Mouse (Mus musculus): Measurements from ENCODE around the gene Nprl2. TPM values are rescaled to one million over a fixed set of nuclear protein-coding genes. Genes with fewer than 3 reads are reported as not detected.

Nprl2 gene
- polyA plus RNA-seq, 1 experiment from 2014 or later = 34.8 TPM

DNA sequence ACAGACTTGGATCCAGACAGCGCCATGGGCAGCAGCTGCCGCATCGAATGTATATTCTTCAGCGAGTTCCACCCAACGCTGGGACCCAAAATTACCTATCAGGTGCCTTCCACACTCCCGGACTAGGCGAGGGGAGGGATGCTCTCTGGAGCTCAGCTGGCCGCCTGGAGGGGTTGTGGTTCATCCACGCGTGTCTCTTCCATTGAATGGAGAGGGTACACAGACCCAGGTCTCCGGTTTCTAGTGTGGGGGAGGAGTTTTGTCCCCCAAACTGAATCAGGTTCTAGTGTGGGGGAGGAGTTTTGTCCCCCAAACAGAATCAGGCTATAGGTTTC is 293 bp downstream of the Nprl2 start:
- peak; percentile 21; the same call in 1 of the 2 replicates for ATAC-seq (replicated peaks; ENCODE audit: low FRiP score, low TSS enrichment, low read depth)
- under 1% methylated on average over 11 of the region's 11 CpGs for WGBS
- Histone ChIP-seq H3K9ac (ENCODE audit: low read length) (peak overlapping the region; percentile 55), H3K4me1 (replicated peaks; ENCODE audit: control insufficient read depth, insufficient read depth, low read length) (peaks cover 23% of the 10 kb centered on the region), H3K27ac (ENCODE audit: low read depth) (no peak overlapping the region), H3K36me3 (ENCODE audit: control insufficient read depth, insufficient read depth, low read length) (peaks cover 50% of the 10 kb centered on the region), H3K4me2 (ENCODE audit: low read length) (peak overlapping the region; percentile 97), H3K9me3 (ENCODE audit: control insufficient read depth, low read length) (no peaks in the 10 kb centered on the region), H3K27me3 (replicated peaks; ENCODE audit: control insufficient read depth, insufficient read depth, low read length) (no peaks in the 10 kb centered on the region), H3K4me3 (ENCODE audit: low read depth, low read length) (peak overlapping the region; percentile 87)
- DNase-seq (ENCODE audit: low spot score) = no peak

- no peaks in the 10 kb centered on the region for H3K27me3 ChIP-seq (replicated peaks; ENCODE audit: control insufficient read depth, insufficient read depth, low read length)
- peaks cover 46% of the 10 kb centered on the region for H3K36me3 ChIP-seq (ENCODE audit: control insufficient read depth, insufficient read depth, low read length)
- ATAC-seq (replicated peaks; ENCODE audit: low FRiP score, low TSS enrichment, low read depth) (no peak), DNase-seq (ENCODE audit: low spot score) (no peak)
- WGBS = 37% methylated on average over 8 of the region's 8 CpGs
- H3K4me3 ChIP-seq (ENCODE audit: low read depth, low read length) = peak overlapping the region; percentile 87
- H3K4me1 ChIP-seq (replicated peaks; ENCODE audit: control insufficient read depth, insufficient read depth, low read length) = peaks cover 24% of the 10 kb centered on the region
- H3K27ac ChIP-seq (ENCODE audit: low read depth) = no peak overlapping the region
- H3K4me2 ChIP-seq (ENCODE audit: low read length) = peak overlapping the region; percentile 97
- no peaks in the 10 kb centered on the region for H3K9me3 ChIP-seq (ENCODE audit: control insufficient read depth, low read length)
- H3K9ac ChIP-seq (ENCODE audit: low read length) = peak overlapping the region; percentile 55
Measured at GRCm38 (mm10) chr9:107542721-107543120, 695 bp downstream of the Nprl2 start.

- WGBS = 89% methylated on average over 11 of the region's 11 CpGs
- Histone ChIP-seq H3K4me1 (replicated peaks; ENCODE audit: control insufficient read depth, insufficient read depth, low read length) (peaks cover 24% of the 10 kb centered on the region), H3K27me3 (replicated peaks; ENCODE audit: control insufficient read depth, insufficient read depth, low read length) (no peaks in the 10 kb centered on the region), H3K36me3 (ENCODE audit: control insufficient read depth, insufficient read depth, low read length) (peaks cover 40% of the 10 kb centered on the region), H3K27ac (ENCODE audit: low read depth) (no peak overlapping the region), H3K4me3 (ENCODE audit: low read depth, low read length) (peak overlapping the region; percentile 87; the same call in 1 of the 2 replicates), H3K4me2 (ENCODE audit: low read length) (peak overlapping the region; percentile 97), H3K9me3 (ENCODE audit: control insufficient read depth, low read length) (no peaks in the 10 kb centered on the region), H3K9ac (ENCODE audit: low read length) (no peak overlapping the region)
- no peak for DNase-seq (ENCODE audit: low spot score)
- no peak for ATAC-seq (replicated peaks; ENCODE audit: low FRiP score, low TSS enrichment, low read depth)
Measured at GRCm38 (mm10) chr9:107543299-107543698, 1.3 kb downstream of the Nprl2 start.

GRCm38 (mm10) chr9:107544196-107544700 is 2.2 kb downstream of the Nprl2 start:
- no peak overlapping the region for H3K9ac ChIP-seq (ENCODE audit: low read length)
- no peaks in the 10 kb centered on the region for H3K27me3 ChIP-seq (replicated peaks; ENCODE audit: control insufficient read depth, insufficient read depth, low read length)
- 97% methylated on average over 17 of the region's 17 CpGs for WGBS
- no peak overlapping the region for H3K27ac ChIP-seq (ENCODE audit: low read depth)
- no peaks in the 10 kb centered on the region for H3K9me3 ChIP-seq (ENCODE audit: control insufficient read depth, low read length)
- DNase-seq (ENCODE audit: low spot score) (no peak), ATAC-seq (replicated peaks; ENCODE audit: low FRiP score, low TSS enrichment, low read depth) (no peak)
- no peak overlapping the region for H3K4me2 ChIP-seq (ENCODE audit: low read length)
- H3K4me1 ChIP-seq (replicated peaks; ENCODE audit: control insufficient read depth, insufficient read depth, low read length) = peaks cover 24% of the 10 kb centered on the region
- no peak overlapping the region for H3K4me3 ChIP-seq (ENCODE audit: low read depth, low read length)
- H3K36me3 ChIP-seq (ENCODE audit: control insufficient read depth, insufficient read depth, low read length) = peaks cover 31% of the 10 kb centered on the region

DNA sequence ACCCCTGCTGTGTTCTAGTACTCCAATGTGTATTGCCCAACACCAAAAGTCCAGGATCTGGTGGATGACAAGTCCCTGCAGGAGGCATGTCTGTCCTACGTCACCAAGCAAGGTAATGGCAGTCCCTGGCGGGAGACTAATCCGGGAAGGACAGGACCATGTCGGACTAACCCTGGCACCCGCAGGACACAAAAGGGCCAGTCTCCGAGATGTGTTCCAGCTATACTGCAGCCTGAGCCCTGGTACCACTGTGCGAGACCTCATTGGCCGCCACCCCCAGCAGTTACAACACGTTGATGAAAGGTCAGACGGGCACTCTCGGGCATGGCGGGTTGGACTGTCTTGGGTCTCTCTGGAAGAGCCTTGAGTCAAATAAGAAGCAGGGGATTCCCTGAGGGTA is 2.7 kb downstream of the Nprl2 start:
- no peaks in the 10 kb centered on the region for H3K9me3 ChIP-seq (ENCODE audit: control insufficient read depth, low read length)
- no peaks in the 10 kb centered on the region for H3K27me3 ChIP-seq (replicated peaks; ENCODE audit: control insufficient read depth, insufficient read depth, low read length)
- DNase-seq (ENCODE audit: low spot score) (no peak), ATAC-seq (replicated peaks; ENCODE audit: low FRiP score, low TSS enrichment, low read depth) (no peak)
- H3K4me3 ChIP-seq (ENCODE audit: low read depth, low read length) = no peak overlapping the region
- WGBS = 94% methylated on average over 12 of the region's 12 CpGs
- no peak overlapping the region for H3K4me2 ChIP-seq (ENCODE audit: low read length)
- peaks cover 24% of the 10 kb centered on the region for H3K4me1 ChIP-seq (replicated peaks; ENCODE audit: control insufficient read depth, insufficient read depth, low read length)
- H3K27ac ChIP-seq (ENCODE audit: low read depth) = no peak overlapping the region
- peaks cover 26% of the 10 kb centered on the region for H3K36me3 ChIP-seq (ENCODE audit: control insufficient read depth, insufficient read depth, low read length)
- no peak overlapping the region for H3K9ac ChIP-seq (ENCODE audit: low read length)

DNA sequence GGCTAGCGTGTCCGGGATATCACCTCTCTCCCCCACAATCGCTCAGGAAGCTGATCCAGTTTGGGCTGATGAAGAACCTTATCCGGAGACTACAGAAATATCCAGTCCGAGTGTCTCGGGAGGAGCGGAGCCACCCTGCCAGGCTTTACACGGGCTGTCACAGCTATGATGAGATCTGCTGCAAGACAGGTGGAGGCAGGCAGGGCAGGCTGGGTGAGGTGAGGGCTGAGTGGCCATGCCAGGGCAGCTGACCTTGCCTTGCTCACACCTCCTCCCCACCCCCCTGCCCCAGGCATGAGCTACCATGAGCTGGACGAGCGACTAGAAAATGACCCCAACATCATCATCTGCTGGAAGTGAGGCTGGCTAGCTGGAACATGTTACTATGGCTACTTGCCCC is 3.2 kb downstream of the Nprl2 start:
- ATAC-seq (replicated peaks; ENCODE audit: low FRiP score, low TSS enrichment, low read depth) (no peak), DNase-seq (ENCODE audit: low spot score) (no peak)
- Histone ChIP-seq H3K27ac (ENCODE audit: low read depth) (no peak overlapping the region), H3K4me3 (ENCODE audit: low read depth, low read length) (no peak overlapping the region), H3K9me3 (ENCODE audit: control insufficient read depth, low read length) (no peaks in the 10 kb centered on the region), H3K36me3 (ENCODE audit: control insufficient read depth, insufficient read depth, low read length) (peaks cover 22% of the 10 kb centered on the region), H3K4me2 (ENCODE audit: low read length) (no peak overlapping the region), H3K27me3 (replicated peaks; ENCODE audit: control insufficient read depth, insufficient read depth, low read length) (no peaks in the 10 kb centered on the region), H3K4me1 (replicated peaks; ENCODE audit: control insufficient read depth, insufficient read depth, low read length) (peaks cover 24% of the 10 kb centered on the region), H3K9ac (ENCODE audit: low read length) (no peak overlapping the region)
- 83% methylated on average over 10 of the region's 10 CpGs for WGBS

DNA sequence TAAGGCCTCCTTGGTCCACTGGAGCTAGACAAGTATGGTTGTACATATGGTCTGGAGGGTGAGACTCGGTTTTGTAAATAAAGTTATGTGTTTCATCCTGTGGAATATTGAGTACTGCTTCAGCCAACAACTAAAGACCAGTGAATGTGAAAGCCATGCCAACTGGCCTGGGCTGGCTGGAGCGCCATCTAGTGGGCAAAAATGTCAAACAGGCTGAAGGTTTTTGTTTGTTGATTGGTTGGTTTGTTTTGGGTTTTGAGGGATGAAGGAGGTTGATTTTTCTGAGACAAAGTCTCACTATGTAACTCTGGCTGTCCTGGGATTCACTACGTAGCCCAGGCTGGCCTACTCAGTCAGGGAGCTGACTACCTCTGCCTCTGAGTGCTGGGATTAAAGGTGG is 3.6 kb downstream of the Nprl2 start:
- ATAC-seq (replicated peaks; ENCODE audit: low FRiP score, low TSS enrichment, low read depth) (no peak), DNase-seq (ENCODE audit: low spot score) (peak; percentile 89)
- no peaks in the 10 kb centered on the region for H3K9me3 ChIP-seq (ENCODE audit: control insufficient read depth, low read length)
- 20% methylated on average over 3 of the region's 3 CpGs for WGBS
- H3K9ac ChIP-seq (ENCODE audit: low read length) = no peak overlapping the region
- no peaks in the 10 kb centered on the region for H3K27me3 ChIP-seq (replicated peaks; ENCODE audit: control insufficient read depth, insufficient read depth, low read length)
- no peak overlapping the region for H3K4me2 ChIP-seq (ENCODE audit: low read length)
- H3K4me1 ChIP-seq (replicated peaks; ENCODE audit: control insufficient read depth, insufficient read depth, low read length) = peaks cover 24% of the 10 kb centered on the region
- H3K36me3 ChIP-seq (ENCODE audit: control insufficient read depth, insufficient read depth, low read length) = peaks cover 22% of the 10 kb centered on the region
- H3K4me3 ChIP-seq (ENCODE audit: low read depth, low read length) = no peak overlapping the region
- no peak overlapping the region for H3K27ac ChIP-seq (ENCODE audit: low read depth)

GRCm38 (mm10) chr9:107547026-107547425 is 5.0 kb downstream of the Nprl2 start, which contains the start of gene Zmynd10:
Zmynd10 (plus strand) TSS chr9:107547298.
- no peak within 1 kb of the TSS for H3K27ac ChIP-seq (ENCODE audit: low read depth)
- H3K9ac ChIP-seq (ENCODE audit: low read length) = no peak within 1 kb of the TSS
- H3K4me1 ChIP-seq (replicated peaks; ENCODE audit: control insufficient read depth, insufficient read depth, low read length) = peaks cover 28% of the 10 kb centered on the region
- peaks cover 22% of the 10 kb centered on the region for H3K36me3 ChIP-seq (ENCODE audit: control insufficient read depth, insufficient read depth, low read length)
- DNase-seq (ENCODE audit: low spot score) (peak; percentile 89), ATAC-seq (replicated peaks; ENCODE audit: low FRiP score, low TSS enrichment, low read depth) (peak; percentile 43; the same call in 1 of the 2 replicates)
- H3K27me3 ChIP-seq (replicated peaks; ENCODE audit: control insufficient read depth, insufficient read depth, low read length) = no peaks in the 10 kb centered on the region
- 2% methylated on average over 20 of the region's 20 CpGs for WGBS
- H3K4me3 ChIP-seq (ENCODE audit: low read depth, low read length) = peak within 1 kb of the TSS; percentile 11; the same call in 1 of the 2 replicates
- H3K4me2 ChIP-seq (ENCODE audit: low read length) = peak within 1 kb of the TSS; percentile 38
- H3K9me3 ChIP-seq (ENCODE audit: control insufficient read depth, low read length) = no peaks in the 10 kb centered on the region

DNA sequence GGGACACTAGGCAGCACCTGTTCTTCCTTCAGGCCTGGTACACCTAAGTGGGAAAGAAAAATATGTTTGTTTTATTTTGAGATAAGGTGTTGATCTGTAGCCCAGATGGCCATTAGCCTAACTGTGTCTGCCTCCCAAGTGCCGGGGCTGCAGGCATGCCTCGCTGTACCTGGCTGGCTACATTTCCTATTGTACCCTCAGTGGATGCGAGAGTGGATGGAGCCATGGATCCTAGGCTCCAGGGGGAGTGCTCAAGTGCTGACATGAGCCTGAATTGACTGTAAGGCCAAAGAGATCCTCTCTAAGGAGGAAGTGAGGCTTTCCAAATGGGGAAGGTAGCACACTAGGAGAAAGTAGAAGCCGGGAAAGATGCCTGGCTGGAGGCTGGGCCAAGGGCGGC is 5.9 kb downstream of the Nprl2 start:
- 85% methylated on average over 5 of the region's 5 CpGs for WGBS
- Histone ChIP-seq H3K4me3 (ENCODE audit: low read depth, low read length) (no peak overlapping the region), H3K27ac (ENCODE audit: low read depth) (no peak overlapping the region), H3K4me1 (replicated peaks; ENCODE audit: control insufficient read depth, insufficient read depth, low read length) (peaks cover 33% of the 10 kb centered on the region), H3K36me3 (ENCODE audit: control insufficient read depth, insufficient read depth, low read length) (peaks cover 22% of the 10 kb centered on the region), H3K27me3 (replicated peaks; ENCODE audit: control insufficient read depth, insufficient read depth, low read length) (no peaks in the 10 kb centered on the region), H3K4me2 (ENCODE audit: low read length) (no peak overlapping the region), H3K9ac (ENCODE audit: low read length) (no peak overlapping the region), H3K9me3 (ENCODE audit: control insufficient read depth, low read length) (no peaks in the 10 kb centered on the region)
- no peak for ATAC-seq (replicated peaks; ENCODE audit: low FRiP score, low TSS enrichment, low read depth)
- DNase-seq (ENCODE audit: low spot score) = no peak
